Mouse (Mus musculus) stomach, embryonic 16.5 days (tissue): ENCODE results near the gene Hist1h2ab. TPM values are rescaled to one million over a fixed set of nuclear protein-coding genes. Genes with fewer than 3 reads are reported as not detected.
"Not testable (repeated sequence)": the region's sequence is repeated elsewhere in the genome, so short reads cannot be mapped to it uniquely, and the experiment has no call there.

Experiments used
- ATAC-seq: fragments of 200-750 bp; cut with Nextera tagmentation; 2 replicates; pipeline ENCODE4 v1.8.0; 2017; ENCODE audit warnings: moderate number of reproducible peaks, moderate TSS enrichment; ENCODE audit not compliant: insufficient read depth, low FRiP score
- H3K27ac ChIP-seq: fragments of 300-500 bp; sonication (generic); 2 replicates; pipeline ENCODE4 v1.5.1; 2014; ENCODE audit warnings: low read length
- H3K27me3 ChIP-seq: fragments of 300-500 bp; sonication (generic); 2 replicates; pipeline ENCODE4 v1.6.1; 2014; ENCODE audit warnings: low read length, control low read depth, mixed read lengths; ENCODE audit not compliant: control insufficient read depth, insufficient read depth
- H3K36me3 ChIP-seq: fragments of 300-500 bp; sonication (generic); 2 replicates; pipeline ENCODE4 v1.6.1; 2014; ENCODE audit warnings: low read length; ENCODE audit not compliant: control insufficient read depth, insufficient read depth
- H3K4me1 ChIP-seq: fragments of 300-500 bp; sonication (generic); 2 replicates; pipeline ENCODE4 v1.6.1; 2014; ENCODE audit warnings: low read length, control low read depth, mixed read lengths; ENCODE audit not compliant: control insufficient read depth, insufficient read depth
- H3K4me2 ChIP-seq: fragments of 300-500 bp; sonication (generic); 2 replicates; pipeline ENCODE4 v1.6.1; 2014; ENCODE audit warnings: low read depth, low read length, mixed read lengths
- H3K4me3 ChIP-seq: fragments of 300-500 bp; sonication (generic); replicated peaks from 2 replicates; pipeline ENCODE4 v1.5.1; 2014; ENCODE audit warnings: mild to moderate bottlenecking, low read length
- H3K9ac ChIP-seq: fragments of 300-500 bp; sonication (generic); 2 replicates; pipeline ENCODE4 v1.6.1; 2014; ENCODE audit warnings: low read length
- H3K9me3 ChIP-seq: fragments of 300-500 bp; sonication (generic); replicated peaks from 2 replicates; pipeline ENCODE4 v1.6.1; 2016; ENCODE audit warnings: low read length, control low read depth; ENCODE audit not compliant: control insufficient read depth
- WGBS: fragments of 180-500 bp; shearing (Covaris S2); extraction: QIAGEN DNeasy Blood & Tissue Kit; methylation state at CpG from one replicate; pipeline ENCODE4 v1.1.7; 2014; 5-methylcytosine and 5-hydroxymethylcytosine counted together
- polyA plus RNA-seq: library from polyadenylated mRNA; unstranded; fragments of >200 nt; fragmentation: Nextera tagmentation; extraction: Ambion mirVana; gene quantifications from 2 replicates; pipeline ENCODE4 v1.2.1, GENCODE M21; 2015

The Hist1h2ab gene
- polyA plus RNA-seq, 1 experiment from 2014 or later = 26.2 TPM

DNA sequence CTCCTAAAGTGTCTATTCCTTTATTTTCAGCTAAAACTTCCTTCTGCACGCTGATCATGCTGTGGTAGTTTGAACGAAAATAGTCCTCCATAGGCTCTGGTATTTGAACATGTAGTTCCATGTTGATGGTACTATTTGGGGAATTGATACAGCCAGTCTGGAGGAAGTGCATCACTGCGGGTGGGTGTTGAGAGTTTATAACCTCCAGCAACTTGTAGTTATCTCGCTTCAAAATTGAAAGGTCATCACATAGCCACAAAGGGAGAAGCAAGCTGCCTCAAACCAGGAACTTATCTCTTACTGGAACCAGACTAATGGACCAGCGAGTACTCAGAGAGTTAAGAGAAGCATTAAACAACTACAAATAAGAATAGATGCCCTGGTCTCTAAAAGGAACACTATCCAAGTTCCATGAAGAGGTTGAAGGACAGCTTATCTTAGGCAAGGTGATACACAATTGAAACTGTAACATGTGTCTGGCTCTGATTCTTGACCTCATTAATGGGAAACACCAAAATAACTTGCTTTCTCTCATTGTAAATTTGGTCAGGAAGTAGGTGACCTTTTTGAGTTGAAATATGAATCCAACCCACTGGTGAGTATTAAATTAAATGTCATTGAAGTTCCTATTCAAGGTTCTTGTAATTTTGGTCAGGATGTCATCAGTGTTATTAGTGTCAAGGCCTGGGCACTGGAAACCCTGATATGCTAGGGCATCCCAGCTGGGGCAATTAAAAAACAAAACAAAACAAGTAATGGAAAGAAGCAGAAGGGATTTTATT is 34.5 kb upstream of the Hist1h2ab start:
- ATAC-seq = no peak
- Histone ChIP-seq H3K4me2 (no peak overlapping the region), H3K27me3 (no peaks in the 10 kb centered on the region), H3K36me3 (no peaks in the 10 kb centered on the region), H3K9ac (no peak overlapping the region), H3K4me3 (no peak overlapping the region), H3K27ac (no peak overlapping the region), H3K9me3 (no peaks in the 10 kb centered on the region), H3K4me1 (no peaks in the 10 kb centered on the region)
- 78% methylated on average over 5 of the region's 5 CpGs for WGBS

GRCm38 (mm10) chr13:23717176-23717575 is 33.8 kb upstream of the Hist1h2ab start:
- H3K4me2 ChIP-seq = no peak overlapping the region
- H3K36me3 ChIP-seq = no peaks in the 10 kb centered on the region
- 46% methylated on average over 11 of the region's 11 CpGs for WGBS
- no peaks in the 10 kb centered on the region for H3K27me3 ChIP-seq
- H3K4me3 ChIP-seq = no peak overlapping the region
- H3K9ac ChIP-seq = no peak overlapping the region
- ATAC-seq = no peak
- H3K9me3 ChIP-seq = no peaks in the 10 kb centered on the region
- no peaks in the 10 kb centered on the region for H3K4me1 ChIP-seq
- no peak overlapping the region for H3K27ac ChIP-seq

GRCm38 (mm10) chr13:23717593-23718245 is 33.2 kb upstream of the Hist1h2ab start:
- H3K27me3 ChIP-seq, H3K4me2 ChIP-seq, H3K9ac ChIP-seq, H3K4me1 ChIP-seq, H3K4me3 ChIP-seq, H3K27ac ChIP-seq, ATAC-seq, H3K36me3 ChIP-seq, H3K9me3 ChIP-seq: not testable (repeated sequence)
- WGBS = 8% methylated on average over 2 of the region's 2 CpGs

GRCm38 (mm10) chr13:23724239-23724638 is 26.7 kb upstream of the Hist1h2ab start:
- peak; percentile 29; the same call in 1 of the 2 replicates for ATAC-seq

DNA sequence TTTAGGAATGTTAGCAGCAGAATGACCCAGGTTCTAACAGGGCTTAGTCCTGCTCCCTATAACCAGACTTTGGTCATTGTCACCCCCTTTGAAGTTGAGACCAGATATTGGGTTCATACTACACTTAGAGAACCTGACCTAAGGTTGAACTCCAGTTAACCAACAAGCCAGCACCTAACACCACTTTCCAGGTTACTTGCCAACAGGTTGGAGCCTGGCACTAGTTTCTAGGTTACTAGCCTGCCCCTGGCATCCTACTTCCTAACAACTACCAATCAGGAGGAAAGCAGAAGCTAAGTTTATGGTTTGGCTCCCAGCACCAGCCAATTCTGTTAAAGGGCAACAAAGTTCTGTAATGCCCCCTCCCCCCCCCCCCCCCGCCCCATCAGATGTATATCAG is 25.7 kb upstream of the Hist1h2ab start:
- Histone ChIP-seq H3K9ac (no peak overlapping the region), H3K27ac (no peak overlapping the region), H3K4me3 (no peak overlapping the region), H3K36me3 (no peaks in the 10 kb centered on the region), H3K9me3 (no peaks in the 10 kb centered on the region), H3K4me1 (no peaks in the 10 kb centered on the region), H3K27me3 (no peaks in the 10 kb centered on the region), H3K4me2 (no peak overlapping the region)
- 80% methylated on average over 1 of the region's 1 CpGs for WGBS
- ATAC-seq = no peak

More at GRCm38 (mm10) chr13:23724239-23724638, 26.7 kb upstream of the Hist1h2ab start:
- no peaks in the 10 kb centered on the region for H3K27me3 ChIP-seq
- no peaks in the 10 kb centered on the region for H3K9me3 ChIP-seq
- no peak overlapping the region for H3K4me3 ChIP-seq
- H3K27ac ChIP-seq = no peak overlapping the region
- H3K4me2 ChIP-seq = no peak overlapping the region
- H3K36me3 ChIP-seq = no peaks in the 10 kb centered on the region
- no peak overlapping the region for H3K9ac ChIP-seq
- H3K4me1 ChIP-seq = no peaks in the 10 kb centered on the region
- 61% methylated on average over 4 of the region's 4 CpGs for WGBS

DNA sequence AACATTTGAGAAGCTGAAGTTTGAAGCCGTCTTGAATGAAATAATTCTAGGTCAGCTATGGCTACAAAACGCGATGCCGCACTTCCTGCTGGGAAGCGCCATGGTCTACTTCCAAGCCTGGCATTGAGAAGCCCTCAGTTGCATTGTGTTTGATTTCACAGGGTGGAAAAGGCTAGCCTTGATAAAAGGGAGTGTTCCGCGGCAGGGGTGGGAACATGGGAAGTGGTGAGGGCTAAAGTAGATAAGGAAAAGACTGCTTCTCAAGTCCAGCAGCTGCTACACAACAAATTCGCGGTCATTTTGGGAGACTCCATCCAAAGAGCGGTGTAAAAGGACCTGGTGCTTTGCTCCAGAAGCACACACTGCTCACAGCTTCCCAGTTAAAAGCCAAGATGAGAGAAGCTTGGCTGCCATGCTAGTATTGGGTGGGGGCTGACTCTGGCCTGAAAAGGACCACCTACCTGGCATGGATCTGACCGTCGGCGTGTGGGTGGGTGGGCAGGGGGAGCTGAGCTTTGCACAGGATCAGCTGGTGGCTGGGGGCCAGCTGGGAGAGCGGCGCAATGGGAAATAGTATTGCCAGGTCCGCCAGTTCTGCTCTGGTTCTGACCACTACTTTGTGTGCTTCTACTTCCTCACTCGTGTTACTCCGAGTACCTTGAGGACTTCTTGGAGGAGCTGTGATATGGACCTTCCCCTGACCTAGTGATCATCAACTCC is 22.3 kb upstream of the Hist1h2ab start:
- 84% methylated on average over 18 of the region's 18 CpGs for whole genome bisulfite sequencing
- Histone ChIP-seq H3K36me3 (no peaks in the 10 kb centered on the region), H3K27me3 (no peaks in the 10 kb centered on the region), H3K9ac (no peak overlapping the region), H3K4me2 (no peak overlapping the region), H3K4me1 (no peaks in the 10 kb centered on the region), H3K27ac (no peak overlapping the region), H3K9me3 (no peaks in the 10 kb centered on the region), H3K4me3 (no peak overlapping the region)
- ATAC-seq = no peak

GRCm38 (mm10) chr13:23729192-23729525 is 21.8 kb upstream of the Hist1h2ab start:
- no peak overlapping the region for H3K27ac ChIP-seq
- H3K9ac ChIP-seq = no peak overlapping the region
- no peaks in the 10 kb centered on the region for H3K36me3 ChIP-seq
- no peaks in the 10 kb centered on the region for H3K27me3 ChIP-seq
- no peak overlapping the region for H3K4me2 ChIP-seq
- no peaks in the 10 kb centered on the region for H3K9me3 ChIP-seq
- WGBS = 87% methylated on average over 9 of the region's 9 CpGs
- H3K4me3 ChIP-seq = no peak overlapping the region
- ATAC-seq = no peak
- H3K4me1 ChIP-seq = no peaks in the 10 kb centered on the region

- Histone ChIP-seq H3K27ac (no peak overlapping the region), H3K9ac (no peak overlapping the region), H3K27me3 (no peaks in the 10 kb centered on the region), H3K36me3 (no peaks in the 10 kb centered on the region), H3K4me3 (no peak overlapping the region), H3K4me1 (no peaks in the 10 kb centered on the region), H3K9me3 (no peaks in the 10 kb centered on the region), H3K4me2 (no peak overlapping the region)
- no peak for ATAC-seq
- WGBS = 88% methylated on average over 5 of the region's 5 CpGs
Measured at GRCm38 (mm10) chr13:23729706-23730105, 21.2 kb upstream of the Hist1h2ab start.

DNA sequence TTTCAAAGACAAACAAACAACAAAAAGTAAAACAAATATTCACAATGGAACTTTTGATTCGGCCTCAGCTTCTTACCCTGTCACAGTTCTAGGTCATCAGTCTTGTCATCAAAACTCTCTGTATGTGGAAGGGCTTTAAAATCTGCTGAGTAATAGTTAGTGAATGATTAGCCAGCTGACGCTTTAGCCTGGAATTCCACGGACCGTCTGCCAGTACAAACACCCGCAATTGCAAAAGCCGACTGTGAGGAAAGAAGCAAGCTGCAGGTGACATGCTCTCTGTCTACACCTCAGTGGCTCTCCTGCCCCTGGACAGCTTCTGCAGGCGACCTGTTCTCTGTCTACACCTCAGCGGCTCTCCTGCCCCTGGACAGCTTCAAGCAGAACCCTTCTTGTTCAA is 20.4 kb upstream of the Hist1h2ab start:
- ATAC-seq = peak; percentile 66; the same call in 1 of the 2 replicates
- H3K27me3 ChIP-seq = no peaks in the 10 kb centered on the region
- 22% methylated on average over 8 of the region's 8 CpGs for WGBS
- H3K9me3 ChIP-seq = no peaks in the 10 kb centered on the region
- no peak overlapping the region for H3K27ac ChIP-seq
- H3K4me1 ChIP-seq = no peaks in the 10 kb centered on the region
- no peak overlapping the region for H3K4me2 ChIP-seq
- H3K36me3 ChIP-seq = no peaks in the 10 kb centered on the region
- H3K9ac ChIP-seq = no peak overlapping the region
- no peak overlapping the region for H3K4me3 ChIP-seq
